Mouse (Mus musculus): ENCODE results near the gene Mfsd11.

- TF ChIP-seq CTCF (IDR thresholded peaks at IDR 0.05; ENCODE audit: low read depth): 0 out of 2 replicates have a peak, but pooled peaks have one; percentile 3
- TF ChIP-seq EP300 (IDR thresholded peaks at IDR 0.05; ENCODE audit: low read depth): no peak
Measured at GRCm38 (mm10) chr11:116840748-116841147, 11.5 kb upstream of the Mfsd11 start.

All from liver, postnatal 0 days (tissue).